Mouse (Mus musculus) myocyte (in vitro differentiated cells): ENCODE data around the gene Kyat3.

Source experiments
- CEBPB ChIP-seq: IDR thresholded peaks from 2 replicates; pipeline ENCODE4 v1.6.1; 2011; ENCODE audit warnings: mild to moderate bottlenecking, moderate library complexity; ENCODE audit not compliant: poor library complexity, insufficient read depth, severe bottlenecking
- E2F4 ChIP-seq: IDR thresholded peaks from one replicate; pipeline ENCODE4 v1.6.1; 2011; ENCODE audit warnings: mild to moderate bottlenecking, control low read depth, moderate library complexity; ENCODE audit not compliant: insufficient read depth
- POLR2A ChIP-seq: IDR thresholded peaks from one replicate; pipeline ENCODE4 v1.6.1; 2011; ENCODE audit warnings: low read depth, mild to moderate bottlenecking, control low read depth, moderate library complexity; ENCODE audit not compliant: insufficient read length
- TCF3 ChIP-seq: IDR thresholded peaks from one replicate; pipeline ENCODE4 v1.6.1; 2011; ENCODE audit warnings: low read depth, control low read depth; ENCODE audit not compliant: insufficient read length

DNA sequence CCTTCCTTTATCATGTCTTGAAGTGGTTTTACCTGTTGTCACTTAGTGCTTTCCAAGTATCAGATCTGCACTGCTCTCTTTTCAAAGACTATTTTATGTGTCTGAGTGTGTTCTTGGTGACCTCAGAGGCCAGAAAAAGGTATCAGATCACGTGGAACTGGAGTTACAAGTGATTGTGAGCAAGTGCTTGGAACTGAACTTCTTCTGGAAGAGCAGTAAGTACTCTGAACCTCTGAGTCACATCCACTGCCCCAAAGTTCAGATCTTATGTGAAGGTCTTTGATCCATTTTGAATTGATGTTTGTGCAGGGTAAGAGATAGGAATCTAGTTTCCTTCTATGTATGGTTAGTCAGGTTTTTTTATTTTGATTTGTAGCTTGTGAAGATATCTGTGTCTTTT is 69.7 kb downstream of the Kyat3 start:
- TF ChIP-seq CEBPB (no peak), E2F4 (no peak), POLR2A (no peak), TCF3 (no peak)
